Mouse (Mus musculus) left cerebral cortex, adult 18-20 months (tissue): ENCODE results near the gene Nectin2. TPM values are rescaled to one million over a fixed set of nuclear protein-coding genes. Genes with fewer than 3 reads are reported as not detected.

Source experiments
- DNase-seq, 2 experiments: peaks; one replicate each; pipeline ENCODE4 v3.0.0; 2021 to 2022; ENCODE audit warnings: low spot score in 2 of 2, mixed read lengths in 1 of 2
- total RNA-seq, 2 experiments: library from RNA; stranded (reverse); gene quantifications; 2 replicates each; pipeline ENCODE4 v1.2.3; 2021

The Nectin2 gene
- total RNA-seq, 2 experiments from 2014 or later, result 6.7 to 8.6 TPM

DNA sequence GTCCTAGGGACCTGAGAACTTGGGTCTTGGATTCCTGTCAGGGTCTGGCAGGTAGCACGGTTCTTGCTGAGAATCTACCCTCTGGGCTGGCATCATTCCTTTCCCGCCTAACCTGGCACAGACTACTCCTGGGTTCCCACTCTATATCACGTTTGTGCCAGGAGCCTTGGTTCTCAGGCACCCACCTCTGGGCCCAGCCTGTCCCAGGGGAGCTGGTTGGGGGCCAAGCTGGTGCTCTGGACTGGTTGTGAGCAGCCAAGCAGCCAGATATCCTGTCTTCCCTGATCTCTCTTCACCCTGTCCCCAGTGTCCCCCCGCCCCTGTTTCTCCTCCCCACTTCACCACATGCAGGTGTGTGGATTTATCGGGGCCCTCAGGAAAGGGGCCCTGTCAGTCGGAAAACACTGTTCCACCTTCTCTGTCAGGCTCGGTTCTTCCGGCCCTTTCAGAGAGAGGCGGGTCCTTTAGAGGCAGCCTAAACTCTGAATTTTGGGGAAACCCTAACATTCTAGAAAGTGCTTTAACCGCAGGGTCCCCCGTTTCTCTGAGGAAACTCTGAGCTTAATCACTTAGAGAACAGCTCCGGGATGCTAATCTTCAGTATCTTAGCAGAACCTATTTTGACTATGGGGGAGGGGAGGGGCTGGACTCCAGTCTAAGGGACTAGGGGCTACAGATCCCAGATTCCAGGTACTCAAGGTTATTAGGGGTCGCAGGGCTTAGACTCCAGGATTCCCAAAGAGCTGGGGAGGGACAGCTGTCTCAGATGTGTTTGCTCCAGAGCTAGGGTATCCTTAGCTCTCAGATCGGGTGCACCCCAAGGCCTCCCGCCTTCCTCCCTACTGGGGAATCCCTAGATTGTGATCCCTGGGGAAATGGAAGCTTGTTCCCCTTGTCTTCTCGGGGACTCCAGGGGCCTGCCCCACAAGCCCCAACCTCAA is 19.4 kb upstream of the Nectin2 start:
- no peak for DNase-seq

DNA sequence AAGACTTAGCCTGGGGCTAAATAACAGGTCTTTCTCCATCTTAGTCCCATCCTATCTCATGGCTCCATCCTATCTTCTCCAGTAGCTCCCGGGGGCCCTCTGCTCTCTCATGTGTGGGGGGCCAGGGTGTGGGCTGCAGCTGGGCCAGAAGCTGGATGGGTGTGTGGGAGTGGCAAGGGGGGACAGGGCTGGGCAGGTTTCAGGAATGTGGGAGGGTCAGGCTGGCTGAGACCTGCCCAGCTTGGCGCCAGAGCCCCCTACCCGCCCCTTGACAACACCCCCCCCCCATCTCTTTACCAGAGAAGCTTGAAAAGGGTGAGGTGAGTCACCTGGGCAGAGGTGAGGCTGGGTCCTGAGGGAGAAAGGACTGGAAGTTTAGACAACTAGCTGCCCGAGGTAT is 18.7 kb upstream of the Nectin2 start:
- DNase-seq, result no peak

DNA sequence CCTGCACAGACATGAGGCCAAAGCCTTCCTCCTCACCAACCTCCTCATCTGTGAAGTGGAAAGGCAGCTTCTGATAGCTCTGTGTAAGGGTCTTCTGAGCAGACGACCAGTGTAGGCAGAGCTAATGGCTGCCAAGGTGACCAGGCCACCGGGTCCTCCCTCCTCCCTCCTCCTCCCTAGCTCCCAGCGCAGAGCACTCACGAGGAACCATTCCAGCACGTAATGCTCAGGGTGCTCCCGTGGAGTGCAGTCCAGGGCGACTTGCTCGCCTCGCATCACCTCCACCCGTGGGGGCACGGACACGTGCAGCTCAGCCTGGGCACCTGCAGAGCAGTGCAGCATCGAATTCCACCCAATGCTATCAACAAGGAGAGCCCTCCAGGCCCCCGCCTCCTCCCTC is 18.0 kb upstream of the Nectin2 start:
- no peak for DNase-seq

DNA sequence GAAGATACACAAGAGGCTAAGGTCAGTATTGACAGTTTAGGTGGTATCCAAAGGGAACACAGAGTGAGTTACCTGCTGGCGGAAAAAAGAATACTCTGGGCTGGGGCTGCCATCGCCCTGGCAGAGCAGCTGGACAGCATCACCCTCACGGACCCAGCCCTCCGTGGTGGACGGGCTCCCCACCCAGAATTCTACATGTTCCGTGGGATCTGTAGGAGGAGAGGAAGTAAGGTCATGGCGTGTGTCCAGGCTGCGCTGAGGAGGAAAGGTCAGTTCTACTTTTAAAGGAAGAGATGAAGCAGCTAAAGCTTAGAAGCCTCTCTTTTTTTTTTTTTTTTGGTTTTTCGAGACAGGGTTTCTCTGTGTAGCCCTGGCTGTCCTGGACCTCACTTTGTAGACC is 14.3 kb upstream of the Nectin2 start:
- DNase-seq, result no peak

DNA sequence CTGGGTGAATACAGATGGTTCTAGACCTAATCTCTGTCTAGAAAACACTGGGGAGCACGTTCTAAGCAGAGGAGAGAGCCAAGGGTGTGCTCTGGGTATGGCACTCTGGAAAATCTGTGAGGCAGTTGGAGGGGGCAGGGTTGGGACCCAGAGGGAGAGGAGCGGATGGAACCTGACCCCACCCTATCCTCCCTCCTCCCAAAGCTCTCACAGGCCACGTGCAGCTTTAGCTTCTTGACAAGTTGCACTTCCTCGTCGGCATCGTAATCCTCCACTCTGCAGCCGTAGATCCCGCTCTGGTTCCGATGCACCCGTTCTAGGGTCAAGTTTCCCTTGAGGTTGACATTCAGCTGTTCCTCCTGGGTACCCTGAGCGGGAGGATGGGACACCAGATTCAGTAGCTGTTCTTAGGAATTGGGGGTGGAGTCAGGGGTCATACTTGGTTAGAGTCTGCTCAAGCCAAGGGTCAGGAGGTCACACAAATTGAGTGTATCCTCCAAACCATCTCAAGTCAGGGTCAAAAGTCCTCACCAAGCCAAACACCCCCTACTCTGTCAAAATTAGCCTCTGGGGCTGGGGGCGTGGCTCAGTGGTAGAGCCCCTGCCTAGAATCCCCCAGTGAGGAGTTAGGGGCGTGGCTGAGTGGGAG is 13.7 kb upstream of the Nectin2 start:
- no peak for DNase-seq

DNA sequence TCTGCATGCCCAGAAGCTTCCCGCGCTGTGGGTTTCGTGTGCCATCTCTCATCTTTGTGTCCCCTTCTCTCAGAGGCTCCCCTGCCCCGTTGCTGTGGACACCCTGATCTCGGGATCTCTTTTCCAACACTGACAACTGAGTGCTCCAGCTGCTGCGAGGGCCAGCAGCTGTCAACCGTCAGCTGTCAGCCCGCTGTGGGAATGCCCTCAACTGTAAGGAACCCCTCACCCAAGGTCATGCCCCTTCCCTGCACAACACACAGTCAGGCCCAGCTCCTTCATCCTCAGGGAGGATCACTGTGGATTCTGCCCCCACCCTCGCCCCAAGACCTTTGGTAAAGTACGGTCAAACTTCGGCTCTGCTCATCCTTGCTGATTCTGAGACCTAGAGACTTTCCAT is 12.0 kb upstream of the Nectin2 start:
- no peak for DNase-seq

DNA sequence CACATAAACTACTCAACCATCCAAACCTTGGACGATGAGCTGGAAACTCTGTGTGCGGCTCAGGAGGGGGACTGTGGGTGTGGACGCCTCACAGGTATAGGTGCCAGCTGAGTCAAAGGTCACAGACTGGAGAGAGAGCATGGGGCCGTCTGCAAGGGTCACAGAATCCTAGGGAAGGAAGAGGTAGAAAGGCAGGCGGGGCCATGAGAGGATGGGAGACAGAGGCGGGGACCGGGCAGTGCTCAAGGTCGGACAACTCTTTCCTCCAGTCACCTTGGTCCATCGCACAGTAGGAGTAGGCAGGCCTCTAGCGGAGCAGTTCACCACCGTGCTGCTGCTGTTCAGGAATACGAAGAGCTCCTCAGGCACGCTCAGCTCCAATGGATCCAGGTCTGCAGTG is 9.7 kb upstream of the Nectin2 start:
- DNase-seq, result no peak

DNA sequence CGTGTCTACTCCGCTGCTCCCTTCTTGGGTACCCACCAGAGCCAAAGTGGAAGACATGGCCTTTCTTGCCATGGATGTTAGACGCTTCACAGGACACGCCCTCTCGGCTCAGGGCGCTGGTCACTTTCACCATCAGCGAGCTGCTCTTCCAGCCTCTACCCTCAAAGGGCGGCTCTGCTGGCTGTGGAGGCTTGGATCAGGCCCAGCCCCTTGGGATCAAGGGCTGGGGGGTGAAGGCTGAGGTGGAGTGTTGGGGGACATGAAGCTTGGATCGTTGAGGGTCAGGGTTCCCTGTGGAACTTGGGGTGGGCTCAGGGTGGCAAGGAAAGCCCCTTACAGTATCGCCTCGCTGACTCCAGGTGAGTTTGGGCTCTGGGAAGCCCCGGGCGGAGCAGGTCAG is 8.3 kb upstream of the Nectin2 start:
- no peak for DNase-seq

DNA sequence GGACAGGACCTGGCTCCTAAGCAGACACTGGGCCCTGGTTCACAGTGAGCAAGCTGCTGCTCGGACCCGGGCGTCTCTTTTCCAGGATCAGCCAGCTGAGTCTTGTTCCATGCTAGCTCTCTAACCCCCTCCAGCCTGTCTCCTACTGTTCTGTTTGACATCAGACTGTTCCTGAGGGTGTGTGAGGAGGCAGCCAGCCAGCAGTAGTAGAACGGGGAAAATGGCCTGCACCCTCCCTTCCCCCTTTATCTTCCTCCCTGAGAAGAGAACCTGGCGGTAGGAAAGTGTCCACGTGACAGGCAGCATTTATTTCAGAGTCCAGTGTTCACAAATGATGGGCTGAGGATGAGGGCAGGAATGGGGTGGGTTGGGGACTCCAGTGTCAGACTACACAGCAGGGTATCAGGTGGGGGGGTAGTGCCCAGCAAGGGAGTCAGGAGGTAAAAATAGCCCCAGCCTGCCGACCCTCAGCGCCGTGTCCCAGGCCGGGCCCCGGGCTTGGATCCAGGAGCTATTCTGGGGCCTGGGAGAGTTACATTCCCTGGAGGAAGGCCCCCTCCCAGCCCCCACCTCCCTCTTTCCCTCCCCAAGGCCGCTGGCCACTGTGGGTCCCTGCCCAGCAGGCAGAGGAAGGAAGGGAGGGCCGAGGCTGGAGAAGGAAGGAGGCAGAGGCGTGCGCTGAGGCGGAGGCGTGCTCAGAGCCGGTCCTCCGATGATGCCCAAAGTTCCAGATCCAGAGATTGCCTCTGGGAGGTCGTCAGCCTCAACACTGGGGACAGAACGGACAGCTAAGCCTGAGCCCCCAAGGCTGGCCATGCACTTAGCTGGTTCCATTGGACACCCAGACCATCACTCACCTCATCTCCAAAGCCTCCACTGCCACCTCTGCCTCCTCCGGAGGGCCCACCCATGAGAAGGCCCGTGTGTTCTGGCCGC is 5.8 kb upstream of the Nectin2 start:
- no peak for DNase-seq

DNA sequence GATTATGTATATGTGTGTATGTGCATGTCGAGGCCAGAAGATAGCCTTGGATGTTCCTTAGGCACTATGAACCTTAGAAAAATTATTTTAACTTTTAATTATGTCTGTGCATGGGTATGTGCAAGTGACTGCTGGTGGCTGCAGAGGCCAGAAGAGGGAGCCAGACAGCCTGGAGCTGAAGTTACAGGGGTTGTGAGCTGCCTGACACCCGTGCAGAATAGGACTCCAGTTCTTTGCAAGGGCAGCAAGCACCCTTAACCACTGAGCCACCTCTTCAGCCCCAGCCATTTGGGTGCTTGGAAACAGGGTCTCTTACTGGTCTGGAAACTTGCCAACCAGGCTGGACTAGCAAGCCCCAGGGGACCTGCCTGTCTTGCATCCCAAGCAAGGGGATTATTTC is 4.7 kb upstream of the Nectin2 start:
- no peak for DNase-seq

DNA sequence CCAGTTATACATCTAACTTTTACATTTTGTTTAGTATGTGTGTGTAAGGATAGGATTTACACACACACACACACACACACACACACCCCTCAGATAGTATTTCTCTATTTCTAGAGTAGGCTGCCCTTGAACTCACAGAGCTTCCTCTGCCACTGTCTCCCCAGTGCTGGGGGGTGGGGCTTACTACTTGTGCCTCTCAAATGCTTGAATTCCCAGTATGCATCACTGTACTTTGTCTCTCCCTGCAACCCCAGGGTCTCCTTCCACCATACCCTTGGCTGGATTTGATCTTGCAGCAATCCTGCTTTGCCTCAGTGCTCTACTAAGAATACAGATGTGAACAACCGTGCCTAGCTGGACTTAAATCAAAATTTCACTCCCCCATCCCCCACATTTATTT is 3.8 kb upstream of the Nectin2 start:
- no peak for DNase-seq

DNA sequence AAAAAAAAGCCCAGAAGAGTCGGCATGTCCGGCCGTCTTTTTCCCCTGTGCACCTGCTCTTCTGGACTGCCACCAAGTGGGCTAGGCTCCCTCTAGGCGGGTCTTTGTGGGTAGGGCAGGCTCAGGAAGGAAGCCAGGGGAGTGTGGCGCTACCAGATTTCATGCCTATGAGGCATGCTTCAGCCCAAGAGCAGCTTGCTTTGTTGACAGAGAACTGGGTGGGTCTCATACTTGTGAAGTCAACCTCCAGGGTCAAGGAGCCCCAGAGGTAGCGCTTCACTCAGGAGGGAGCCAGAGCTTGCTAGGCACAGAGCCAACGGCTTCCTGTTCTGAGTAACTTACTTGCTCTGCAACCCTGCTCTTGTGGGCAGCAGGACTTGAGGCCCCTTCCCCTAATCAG is 3.3 kb upstream of the Nectin2 start:
- DNase-seq, result no peak

DNA sequence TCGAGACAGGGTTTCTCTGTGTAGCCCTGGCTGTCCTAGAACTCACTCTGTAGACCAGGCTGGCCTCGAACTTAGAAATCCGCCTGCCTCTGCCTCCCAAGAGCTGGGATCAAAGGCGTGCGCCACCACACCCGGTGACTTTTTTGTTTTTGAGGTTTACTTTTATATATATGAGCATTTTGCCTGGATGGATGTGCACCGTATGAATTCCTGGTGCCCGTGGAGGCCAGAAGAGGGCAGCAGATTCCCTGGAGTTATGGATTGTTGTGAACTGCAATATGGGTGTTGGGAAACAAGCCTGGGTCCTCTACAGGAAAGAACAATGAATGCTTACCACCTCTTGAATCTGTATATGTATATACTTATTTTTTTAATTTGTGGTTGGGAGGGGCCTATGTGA is 2.4 kb upstream of the Nectin2 start:
- DNase-seq, result no peak

DNA sequence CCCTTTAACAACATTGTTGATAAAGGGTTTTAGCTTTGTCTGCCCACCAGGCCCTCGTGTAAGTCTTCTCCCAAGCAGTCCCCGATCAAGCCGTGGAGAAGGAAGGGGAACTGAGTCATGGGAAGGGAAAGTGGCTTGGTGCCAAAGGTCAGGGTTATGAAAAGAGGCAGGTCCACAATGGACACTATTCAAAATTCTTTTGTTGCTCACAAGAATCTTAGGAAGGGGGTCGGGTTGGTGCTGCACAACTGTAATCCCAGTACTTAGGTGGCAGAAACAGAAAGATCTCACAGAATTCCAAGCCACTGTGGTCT is 744 bp upstream of the Nectin2 start:
- DNase-seq, result no peak

DNA sequence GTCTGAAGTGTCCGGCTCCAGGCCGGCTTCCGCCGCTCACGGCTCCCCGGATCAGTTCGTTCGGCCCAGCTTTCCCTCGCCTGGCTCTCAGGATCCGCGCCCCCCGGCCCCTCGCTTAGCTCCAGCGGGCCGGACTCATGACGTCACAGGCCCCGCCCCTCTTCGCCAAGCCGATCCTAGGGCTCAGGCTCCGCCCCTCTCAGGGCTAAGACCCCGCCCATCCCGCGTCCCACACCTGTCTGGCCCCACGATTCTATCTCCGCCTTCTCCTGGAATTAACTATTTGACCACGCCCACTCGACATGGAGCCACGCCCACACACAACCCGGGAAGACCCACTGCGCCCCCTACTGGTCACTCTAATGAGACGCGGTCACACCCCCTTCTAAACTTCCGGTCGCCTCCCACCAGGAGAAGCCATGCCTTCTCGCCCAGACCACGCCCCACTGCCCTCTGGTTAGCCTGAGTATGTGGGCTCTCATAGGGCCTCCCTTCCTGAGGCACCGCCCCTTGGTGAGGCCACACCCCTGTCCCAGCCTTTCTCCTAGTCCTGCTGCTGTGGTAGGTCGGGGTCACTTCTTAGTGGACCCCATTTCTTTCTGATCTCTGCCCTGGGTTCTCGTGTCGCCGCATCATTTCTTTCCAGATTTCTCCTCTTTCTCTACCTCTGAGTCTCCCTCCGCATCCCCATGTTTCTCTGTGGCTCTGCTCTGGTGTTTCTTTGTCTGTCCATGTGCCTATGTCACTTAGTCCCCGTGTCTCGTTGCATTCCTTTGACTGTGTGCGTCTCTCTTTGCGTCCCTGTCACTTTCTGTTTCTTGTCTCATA is 680 bp downstream of the Nectin2 start:
- peak; percentile 85 for DNase-seq

DNA sequence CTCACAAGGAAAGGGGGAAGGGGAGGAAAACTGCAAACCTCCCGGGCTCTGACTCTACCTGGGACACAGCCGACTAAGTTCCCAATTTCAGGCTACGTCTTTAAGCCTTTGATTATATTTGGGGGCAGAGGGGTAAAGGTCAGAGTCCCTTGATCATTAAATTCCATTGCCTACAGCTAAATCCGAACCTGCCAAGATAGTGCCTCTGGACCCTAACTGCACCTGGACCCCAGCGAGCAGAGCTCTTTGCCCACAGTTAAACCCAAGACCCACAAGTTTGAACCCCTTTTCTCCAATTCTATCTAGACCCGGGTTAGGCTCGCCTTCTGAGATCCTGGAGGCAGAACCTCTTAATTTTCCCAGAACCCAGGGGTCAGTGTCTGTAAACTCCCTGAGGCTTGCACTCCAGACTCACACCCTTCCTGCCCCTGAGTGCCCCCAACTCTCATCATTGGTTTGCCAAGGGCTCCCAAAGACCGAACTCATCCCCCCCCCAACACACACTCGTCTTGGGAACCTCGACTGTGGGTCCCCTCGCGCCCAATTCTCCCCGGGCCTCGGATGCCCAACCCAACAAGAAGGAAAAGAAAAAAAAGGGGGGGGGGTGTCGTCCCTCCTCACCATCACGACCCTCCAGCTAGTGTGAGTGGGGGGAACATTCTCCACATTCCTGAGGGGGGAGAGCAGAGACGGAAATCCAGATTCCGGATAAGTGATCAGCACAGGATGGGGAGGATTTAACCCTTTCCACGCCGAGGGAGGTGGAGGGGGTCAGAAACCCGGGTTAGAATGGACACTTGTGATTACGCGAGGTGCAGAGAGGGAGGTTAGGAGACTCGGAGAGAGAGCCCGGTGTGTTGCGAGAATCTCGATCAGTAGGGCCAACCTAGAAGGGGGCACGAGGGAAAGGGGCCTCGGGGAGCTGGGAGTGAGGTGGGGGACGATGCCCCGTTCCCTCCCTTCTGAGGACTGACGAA is 1.8 kb downstream of the Nectin2 start:
- DNase-seq, result peak in 1 of 2 experiments; percentile 6

DNA sequence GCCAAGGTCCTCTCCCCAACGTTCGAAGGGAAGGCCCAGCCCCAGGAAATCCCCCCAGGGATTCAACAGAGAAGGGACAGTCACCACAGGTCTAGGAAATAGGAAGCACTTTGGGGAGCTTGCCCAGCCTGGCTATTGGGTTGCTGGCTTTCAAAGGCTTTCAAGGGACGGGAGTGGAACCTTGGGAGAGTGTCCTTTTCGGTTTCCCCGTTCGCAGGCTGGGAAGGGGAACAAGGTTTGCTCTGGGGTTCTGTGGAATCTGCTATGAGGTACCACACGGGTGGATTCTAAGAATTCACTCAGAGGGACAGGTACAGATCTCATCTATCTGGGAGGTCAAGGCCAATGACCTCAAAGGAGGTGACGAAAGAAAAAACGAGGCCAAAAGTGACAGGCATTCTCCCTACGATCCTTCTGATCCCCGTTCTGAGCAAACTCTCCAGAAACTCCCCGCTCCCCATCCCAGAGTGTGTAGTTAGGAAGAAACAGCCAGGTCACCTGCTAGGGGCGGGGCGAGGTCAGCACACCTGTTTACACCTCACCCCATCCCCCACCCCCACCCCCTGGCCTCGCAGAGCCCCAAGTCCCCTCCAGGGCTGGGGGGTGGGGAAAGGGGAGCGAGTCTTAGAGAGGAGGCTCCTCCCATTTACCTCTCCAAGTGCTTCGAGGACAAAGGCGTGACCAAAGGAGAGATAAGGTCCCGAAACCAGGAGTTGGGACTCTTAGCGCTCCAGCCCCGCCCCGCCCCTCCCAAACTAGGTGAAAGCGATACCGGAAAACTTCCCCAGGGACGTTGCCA is 2.7 kb downstream of the Nectin2 start:
- DNase-seq, result no peak

DNA sequence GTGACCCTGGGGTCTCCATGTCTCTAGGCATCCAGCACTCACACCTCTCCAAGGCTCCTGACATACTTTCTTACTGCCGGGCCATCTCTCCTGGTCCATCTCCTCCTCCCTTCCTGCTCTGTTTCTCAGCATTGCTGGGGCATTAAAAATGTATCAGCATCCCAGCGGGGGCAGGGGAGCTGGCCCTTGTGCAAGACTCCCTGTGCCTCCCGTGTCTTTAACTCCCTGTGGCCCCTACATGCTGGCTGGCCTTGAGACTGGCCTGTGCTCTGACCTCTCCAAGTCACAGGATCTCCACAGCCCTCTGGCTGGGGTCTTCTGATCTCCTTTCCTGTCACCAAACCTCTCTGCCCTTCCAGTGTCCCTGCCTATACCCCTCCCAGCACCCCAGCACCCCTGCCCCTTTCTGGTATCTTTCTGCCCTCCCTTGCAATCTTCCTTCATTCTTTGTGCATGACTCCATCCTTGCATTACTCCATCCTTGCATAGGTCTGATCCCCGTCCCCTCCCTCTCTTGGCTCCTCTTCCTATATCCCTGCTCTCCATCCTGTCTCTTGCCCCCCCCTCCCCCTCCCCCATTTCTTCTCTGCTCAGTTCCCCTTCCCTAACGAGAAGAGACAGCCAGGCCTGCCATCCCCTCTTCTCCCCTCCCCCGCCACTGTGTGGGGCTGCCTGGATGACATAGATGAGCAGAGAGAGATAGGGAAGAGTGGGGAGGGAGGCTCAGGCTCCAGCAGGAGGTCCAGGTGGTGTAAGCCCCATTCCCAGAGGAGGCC is 3.7 kb downstream of the Nectin2 start:
- DNase-seq, result no peak
